Mouse (Mus musculus) small intestine, adult 2 months (tissue): Measurements from ENCODE around the gene Gm14214. TPM values are rescaled to one million over a fixed set of nuclear protein-coding genes. Genes with fewer than 3 reads are reported as not detected.

ENCODE experiments used
- H3K27ac ChIP-seq: fragments of 200-500 bp; 2 replicates; pipeline ENCODE4 v1.5.1; 2012; ENCODE audit warnings: low read depth, low read length, control low read depth, inconsistent platforms; ENCODE audit not compliant: insufficient read depth
- H3K27me3 ChIP-seq: fragments of 200-500 bp; 2 replicates; pipeline ENCODE4 v1.6.1; 2012; ENCODE audit warnings: mild to moderate bottlenecking, moderate library complexity, low read length, inconsistent platforms; ENCODE audit not compliant: control insufficient read depth, insufficient read depth
- H3K36me3 ChIP-seq: fragments of 200-500 bp; 2 replicates; pipeline ENCODE4 v1.6.1; 2012; ENCODE audit warnings: mild to moderate bottlenecking, low read length, control low read depth, inconsistent platforms; ENCODE audit not compliant: control insufficient read depth, insufficient read depth
- H3K4me1 ChIP-seq: fragments of 200-500 bp; 2 replicates; pipeline ENCODE4 v1.6.1; 2012; ENCODE audit warnings: low read length, inconsistent platforms, mixed read lengths; ENCODE audit not compliant: control insufficient read depth, insufficient read depth, insufficient read length
- H3K4me3 ChIP-seq: fragments of 200-500 bp; 2 replicates; pipeline ENCODE4 v1.5.1; 2012; ENCODE audit warnings: low read depth, mild to moderate bottlenecking, control low read depth, inconsistent platforms, low read length, moderate library complexity
- CTCF ChIP-seq: fragments of 200-500 bp; IDR thresholded peaks from 2 replicates; pipeline ENCODE4 v1.5.1; 2012; ENCODE audit warnings: low read depth, mild to moderate bottlenecking, control low read depth, inconsistent platforms, low read length, moderate library complexity, mixed read lengths; ENCODE audit not compliant: insufficient replicate concordance, insufficient read length; ENCODE audit errors: extremely low read depth
- POLR2A ChIP-seq: fragments of 200-500 bp; IDR thresholded peaks from 2 replicates; pipeline ENCODE4 v1.6.1; 2012; ENCODE audit warnings: low read depth, mild to moderate bottlenecking, control low read depth, inconsistent platforms, low read length, moderate library complexity
- WGBS: fragments of 180-500 bp; shearing (Covaris S2); methylation state at CpG from one replicate; pipeline ENCODE4 v1.1.7; 2018; 5-methylcytosine and 5-hydroxymethylcytosine counted together
- polyA plus RNA-seq: library from polyadenylated mRNA; depleted of rRNA; stranded (reverse); fragments of >200 nt; gene quantifications from 2 replicates; pipeline ENCODE4 v1.2.3, GENCODE M21; 2012; rRNA removed

Gene Gm14214
- not detected in 2 replicates for polyA plus RNA-seq

DNA sequence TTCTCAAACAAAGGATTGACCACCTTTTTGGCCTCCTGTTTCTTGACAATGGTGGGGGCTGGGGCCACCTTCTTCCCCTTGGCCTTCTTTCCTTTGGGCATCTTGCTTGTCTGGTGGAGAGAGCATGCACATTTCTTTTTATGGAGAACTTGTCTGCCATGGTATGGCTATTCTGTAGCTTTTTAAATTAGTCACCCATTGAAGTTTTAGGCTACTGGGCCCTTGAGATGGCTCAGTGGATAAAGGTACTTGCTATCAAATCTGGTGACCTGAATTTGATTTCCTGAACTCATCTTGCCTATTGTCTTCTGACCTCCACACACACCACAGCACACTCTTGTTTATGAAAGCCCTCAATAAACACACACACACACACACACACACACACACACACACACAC is at the start of gene Gm14214:
Gene Gm14214, minus strand, starts transcription at position 101 of the 400 bp plus-strand sequence.
- H3K27ac ChIP-seq: no peak within 1 kb of the TSS
- H3K27me3 ChIP-seq: no peaks in the 10 kb centered on the region
- no peaks in the 10 kb centered on the region for H3K36me3 ChIP-seq
- no peak within 1 kb of the TSS for H3K4me3 ChIP-seq
- TF ChIP-seq CTCF: no peak
- TF ChIP-seq POLR2A: no peak
- H3K4me1 ChIP-seq: peaks cover 5% of the 10 kb centered on the region

GRCm38 (mm10) chr2:154818599-154818998 is 48.8 kb upstream of the Gm14214 start:
- Histone ChIP-seq H3K4me1 (peaks cover 4% of the 10 kb centered on the region), H3K27ac (no peak overlapping the region), H3K27me3 (no peaks in the 10 kb centered on the region), H3K4me3 (no peak overlapping the region), H3K36me3 (0 out of 2 replicates have a peak, but pooled peaks cover 1% of the 10 kb centered on the region)
- WGBS: 57% methylated on average over 1 of the region's 1 CpGs
- no peak for TF ChIP-seq POLR2A
- no peak for TF ChIP-seq CTCF

- 21% methylated on average over 1 of the region's 1 CpGs for WGBS
- Histone ChIP-seq H3K27me3 (no peaks in the 10 kb centered on the region), H3K4me3 (no peak overlapping the region), H3K4me1 (peaks cover 5% of the 10 kb centered on the region), H3K27ac (no peak overlapping the region), H3K36me3 (0 out of 2 replicates have a peak, but pooled peaks cover 1% of the 10 kb centered on the region)
- TF ChIP-seq CTCF (peak; percentile 57; the same call in 1 of the 2 replicates), POLR2A (no peak)
These were observed 48.0 kb upstream of the Gm14214 start for GRCm38 (mm10) chr2:154817788-154818187.

DNA sequence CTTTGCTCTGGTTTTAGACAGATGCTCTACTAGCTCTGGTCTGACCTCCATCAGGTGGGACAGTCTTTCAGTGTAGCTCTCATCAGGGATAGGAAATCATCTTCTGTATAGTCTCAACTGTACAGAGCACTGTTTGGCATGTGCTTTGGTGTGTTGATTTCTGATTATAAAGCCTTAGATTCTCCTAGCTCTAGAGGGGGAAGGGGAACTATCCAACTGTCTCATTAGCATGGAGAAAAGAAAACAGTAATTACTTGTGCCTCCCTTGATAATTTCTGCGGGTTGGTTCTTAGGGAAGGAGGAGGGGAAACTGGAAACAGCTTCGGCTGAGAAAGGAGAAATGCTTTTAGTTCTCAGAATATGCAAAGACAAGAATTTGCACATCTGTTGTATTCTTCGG is 47.3 kb upstream of the Gm14214 start:
- WGBS: 41% methylated on average over 3 of the region's 3 CpGs

DNA sequence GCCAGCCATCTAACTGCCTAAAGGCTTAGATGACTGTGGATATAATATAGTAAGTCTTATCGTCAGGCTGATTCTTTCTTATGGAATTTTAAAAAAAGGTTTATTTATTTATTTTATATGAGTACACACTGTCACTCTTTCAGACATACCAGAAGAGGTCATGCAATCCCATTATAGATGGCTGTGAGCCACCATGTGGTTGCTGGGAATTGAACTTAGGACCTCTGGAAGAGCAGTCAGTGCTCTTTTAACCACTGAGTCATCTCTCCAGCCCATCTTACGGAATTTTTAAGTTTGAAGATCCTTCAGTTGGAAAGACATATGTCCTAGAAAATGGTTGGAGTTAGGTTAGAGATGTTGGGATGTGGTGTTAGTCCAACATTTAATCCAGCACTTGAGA is 43.6 kb upstream of the Gm14214 start:
- Histone ChIP-seq H3K4me3 (no peak overlapping the region), H3K27me3 (no peaks in the 10 kb centered on the region), H3K36me3 (no peaks in the 10 kb centered on the region), H3K27ac (no peak overlapping the region), H3K4me1 (peaks cover 10% of the 10 kb centered on the region)
- 81% methylated on average over 2 of the region's 2 CpGs for WGBS
- TF ChIP-seq POLR2A (no peak), CTCF (no peak)

More for the DNA sequence above, 47.3 kb upstream of the Gm14214 start:
- H3K27me3 ChIP-seq: no peaks in the 10 kb centered on the region
- 0 out of 2 replicates have a peak, but pooled peaks cover 1% of the 10 kb centered on the region for H3K36me3 ChIP-seq
- H3K4me1 ChIP-seq: peaks cover 8% of the 10 kb centered on the region
- H3K4me3 ChIP-seq: no peak overlapping the region
- no peak overlapping the region for H3K27ac ChIP-seq
- TF ChIP-seq POLR2A: no peak
- no peak for TF ChIP-seq CTCF

GRCm38 (mm10) chr2:154810821-154811220 is 41.0 kb upstream of the Gm14214 start:
- TF ChIP-seq CTCF (no peak), POLR2A (no peak)
- 55% methylated on average over 1 of the region's 1 CpGs for WGBS
- H3K4me1 ChIP-seq: peaks cover 9% of the 10 kb centered on the region; the same call in 1 of the 2 replicates
- no peak overlapping the region for H3K27ac ChIP-seq
- no peak overlapping the region for H3K4me3 ChIP-seq
- no peaks in the 10 kb centered on the region for H3K36me3 ChIP-seq
- no peaks in the 10 kb centered on the region for H3K27me3 ChIP-seq

DNA sequence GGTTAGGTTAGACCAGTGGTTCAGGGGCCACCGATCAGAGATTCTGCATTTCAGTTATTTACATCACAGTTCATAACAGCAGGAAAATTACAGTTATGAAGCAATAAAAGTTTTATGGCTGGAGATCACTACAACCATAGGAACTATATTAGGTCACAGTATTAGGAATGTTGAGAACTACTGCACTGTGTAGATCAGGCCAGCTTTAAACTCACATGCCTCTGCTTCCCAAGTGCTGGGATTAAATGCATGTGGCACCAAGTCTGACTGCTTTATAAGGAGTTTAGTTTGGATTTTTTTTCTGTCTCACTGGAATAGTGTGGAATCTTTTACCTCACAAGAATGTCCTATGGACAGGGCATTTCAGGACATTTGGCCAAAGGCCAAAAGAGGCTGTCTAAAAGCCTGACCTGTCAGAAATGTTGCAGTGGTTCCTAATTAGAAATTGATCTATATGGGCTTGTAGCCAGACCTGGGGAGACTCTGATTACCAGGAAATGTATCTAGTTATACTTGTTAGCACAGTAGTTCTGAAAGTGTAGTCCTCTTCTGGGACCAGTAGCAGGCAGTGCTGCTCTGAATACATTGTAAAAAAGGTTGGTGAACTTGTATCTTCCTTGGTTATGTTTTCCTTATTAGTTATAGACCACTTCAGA is 39.4 kb upstream of the Gm14214 start:
- Histone ChIP-seq H3K36me3 (no peaks in the 10 kb centered on the region), H3K27ac (peak overlapping the region; percentile 75), H3K27me3 (no peaks in the 10 kb centered on the region), H3K4me1 (peaks cover 9% of the 10 kb centered on the region; the same call in 1 of the 2 replicates), H3K4me3 (no peak overlapping the region)
- WGBS: 10% methylated on average over 1 of the region's 1 CpGs
- no peak for TF ChIP-seq CTCF
- no peak for TF ChIP-seq POLR2A

DNA sequence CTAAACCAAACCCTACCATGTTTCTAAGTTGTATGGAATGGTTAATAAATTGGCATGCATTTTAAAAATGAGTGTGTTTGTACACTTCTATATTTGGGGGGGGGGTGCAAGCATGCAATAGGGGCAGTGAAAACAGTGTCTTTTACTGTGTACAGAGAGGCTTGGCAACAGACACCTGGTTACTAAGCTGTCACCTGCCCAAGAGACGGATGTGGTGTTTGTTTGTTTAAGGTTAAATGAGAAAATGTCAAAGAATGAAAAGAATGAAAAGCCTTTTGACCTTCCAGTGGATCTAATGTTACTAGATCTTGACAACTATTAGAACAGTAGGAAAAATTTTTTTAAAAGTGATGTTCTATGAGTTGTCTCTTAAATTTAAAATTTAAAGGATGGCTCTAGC is 37.9 kb upstream of the Gm14214 start:
- no peak overlapping the region for H3K4me3 ChIP-seq
- peaks cover 7% of the 10 kb centered on the region; the same call in 1 of the 2 replicates for H3K4me1 ChIP-seq
- H3K27ac ChIP-seq: no peak overlapping the region
- no peaks in the 10 kb centered on the region for H3K27me3 ChIP-seq
- TF ChIP-seq POLR2A: no peak
- TF ChIP-seq CTCF: no peak
- H3K36me3 ChIP-seq: no peaks in the 10 kb centered on the region
- WGBS: 29% methylated on average over 1 of the region's 1 CpGs
